Comparison of ENCODE assay signal across 26 mouse cellular contexts in the genomic region with DNA sequence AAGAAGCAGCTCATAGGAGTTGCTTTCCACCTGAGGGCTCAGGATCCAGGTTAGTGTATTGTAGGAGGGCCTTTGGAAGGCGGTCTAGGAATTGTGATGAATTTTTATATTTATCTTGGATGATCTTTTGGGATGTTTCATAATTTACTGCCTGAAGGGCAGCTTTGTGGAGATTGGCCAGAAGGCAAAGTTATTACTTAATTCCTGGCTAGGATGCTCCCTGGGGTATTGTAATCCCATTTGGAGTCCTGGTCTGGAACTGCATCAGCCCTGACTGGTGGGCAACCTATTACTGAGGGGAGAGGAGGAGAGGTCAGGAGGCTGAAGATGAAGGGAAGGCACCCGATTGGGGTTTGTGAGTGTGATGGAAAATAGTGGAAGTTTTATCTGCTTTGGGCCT.
"Had no signal": no experiment of that assay in that cellular context is flagged by ENCODE, and none has a peak within 500 bp of the region (broad histone marks: within the 10 kb centered on the region; RNA-seq: fewer than 3 reads in every experiment).

No protein-coding gene starts in this region.

- H3K4me1 ChIP-seq: heart, embryonic 13.5 days; hindbrain, embryonic 12.5 days; intestine, embryonic 15.5 days had no signal

- H3K9ac ChIP-seq: heart, embryonic 13.5 days; heart, embryonic 15.5 days; hindbrain, embryonic 12.5 days; hindbrain, embryonic 14.5 days; intestine, embryonic 15.5 days; limb, embryonic 12.5 days; liver, embryonic 13.5 days; liver, embryonic 15.5 days had no signal

- H3K27me3 ChIP-seq: heart, embryonic 13.5 days; heart, embryonic 15.5 days; hindbrain, embryonic 12.5 days; intestine, embryonic 15.5 days; limb, embryonic 12.5 days; liver, embryonic 13.5 days; liver, embryonic 15.5 days had no signal

- H3K27ac ChIP-seq: heart, adult 2 months; heart, embryonic 13.5 days; heart, embryonic 15.5 days; hindbrain, embryonic 12.5 days; hindbrain, embryonic 14.5 days; intestine, embryonic 15.5 days; layer of hippocampus, adult 2 months; left cerebral cortex, adult 2 months; limb, embryonic 10.5 days; limb, embryonic 12.5 days; liver, embryonic 13.5 days; liver, embryonic 15.5 days had no signal

- H3K9me3 ChIP-seq: heart, embryonic 13.5 days; heart, embryonic 15.5 days; hindbrain, embryonic 12.5 days; intestine, embryonic 15.5 days; limb, embryonic 10.5 days; limb, embryonic 12.5 days; liver, embryonic 13.5 days; liver, embryonic 15.5 days had no signal

- H3K4me2 ChIP-seq: heart, embryonic 11.5 days; heart, embryonic 13.5 days; heart, embryonic 15.5 days; hindbrain, embryonic 12.5 days; hindbrain, embryonic 14.5 days; intestine, embryonic 15.5 days; limb, embryonic 12.5 days; liver, embryonic 13.5 days; liver, embryonic 15.5 days had no signal

- H3K36me3 ChIP-seq: heart, embryonic 13.5 days; heart, embryonic 15.5 days; hindbrain, embryonic 12.5 days; intestine, embryonic 15.5 days; limb, embryonic 10.5 days; limb, embryonic 12.5 days; liver, embryonic 13.5 days; liver, embryonic 15.5 days had no signal

- H3K4me3 ChIP-seq: heart, adult 2 months; heart, embryonic 13.5 days; heart, embryonic 15.5 days; hindbrain, embryonic 12.5 days; intestine, embryonic 15.5 days; layer of hippocampus, adult 2 months; left cerebral cortex, adult 2 months; limb, embryonic 10.5 days; limb, embryonic 12.5 days; liver, embryonic 13.5 days; liver, embryonic 15.5 days had no signal

- DNase-seq: gastrocnemius, postnatal 14 days; gastrocnemius, postnatal 36 days; heart, adult 11 months; heart, adult 2 months; heart, postnatal 14 days; heart, postnatal 36 days; kidney, adult 18-20 months; kidney, postnatal 10 days; kidney, postnatal 25 days; kidney, postnatal 4 days; liver; liver, embryonic 13.5 days had no signal

- ATAC-seq: hindbrain, embryonic 16.5 days; inflammation-experienced regulatory T-cells, adult 6 months; intestine, embryonic 15.5 days; intestine, postnatal 0 days had no signal
